Mouse (Mus musculus) heart, embryonic 13.5 days (tissue): Measurements from ENCODE around the gene Taf15. TPM values are rescaled to one million over a fixed set of nuclear protein-coding genes. Genes with fewer than 3 reads are reported as not detected.

Source experiments
- ATAC-seq: fragments of 200-750 bp; cut with Nextera tagmentation; 2 replicates; pipeline ENCODE4 v1.8.0; 2017; ENCODE audit warnings: moderate TSS enrichment; ENCODE audit not compliant: insufficient number of reproducible peaks, low FRiP score, low TSS enrichment; ENCODE audit errors: extremely low read depth
- H3K27ac ChIP-seq: fragments of 300-500 bp; sonication (generic); replicated peaks from 2 replicates; pipeline ENCODE4 v1.5.1; 2015; ENCODE audit warnings: moderate library complexity, mild to moderate bottlenecking, inconsistent platforms
- H3K27me3 ChIP-seq: fragments of 300-500 bp; sonication (generic); replicated peaks from 2 replicates; pipeline ENCODE4 v1.6.1; 2015; ENCODE audit warnings: mild to moderate bottlenecking, inconsistent platforms
- H3K36me3 ChIP-seq: fragments of 300-500 bp; sonication (generic); 2 replicates; pipeline ENCODE4 v1.6.1; 2015; ENCODE audit warnings: mild to moderate bottlenecking, inconsistent platforms
- H3K4me1 ChIP-seq: fragments of 300-500 bp; sonication (generic); 2 replicates; pipeline ENCODE4 v1.6.1; 2015; ENCODE audit warnings: inconsistent platforms
- H3K4me2 ChIP-seq: fragments of 300-500 bp; sonication (generic); 2 replicates; pipeline ENCODE4 v1.6.1; 2015; ENCODE audit warnings: inconsistent platforms, mild to moderate bottlenecking, moderate library complexity
- H3K4me3 ChIP-seq: fragments of 300-500 bp; sonication (generic); 2 replicates; pipeline ENCODE4 v1.5.1; 2015; ENCODE audit warnings: moderate library complexity, mild to moderate bottlenecking, inconsistent platforms
- H3K9ac ChIP-seq: fragments of 300-500 bp; sonication (generic); 2 replicates; pipeline ENCODE4 v1.6.1; 2015; ENCODE audit warnings: inconsistent platforms, mild to moderate bottlenecking, moderate library complexity
- H3K9me3 ChIP-seq: fragments of 300-500 bp; sonication (generic); 2 replicates; pipeline ENCODE4 v1.6.1; 2016; ENCODE audit warnings: inconsistent platforms
- WGBS: fragments of 180-500 bp; shearing (Covaris S2); methylation state at CpG from one replicate; pipeline ENCODE4 v1.1.7; 2015; ENCODE audit warnings: mixed read lengths; 5-methylcytosine and 5-hydroxymethylcytosine counted together
- polyA plus RNA-seq: library from polyadenylated mRNA; unstranded; fragments of >200 nt; fragmentation: Nextera tagmentation; extraction: Ambion mirVana; gene quantifications from 2 replicates; pipeline ENCODE4 v1.2.1, GENCODE M21; 2015

Gene Taf15
- polyA plus RNA-seq = 9.7 and 10.5 TPM in 2 replicates

GRCm38 (mm10) chr11:83472324-83473234 lies at the start of gene Taf15:
TSS of gene Taf15 (plus strand) at chr11:83473086.
- Histone ChIP-seq H3K27ac (peak within 1 kb of the TSS; percentile 91), H3K4me2 (peak within 1 kb of the TSS; percentile 88), H3K9me3 (no peaks in the 10 kb centered on the region), H3K9ac (peak within 1 kb of the TSS; percentile 93), H3K36me3 (peaks cover 14% of the 10 kb centered on the region), H3K27me3 (peaks cover 12% of the 10 kb centered on the region; the same call in 1 of the 2 replicates), H3K4me1 (peaks cover 38% of the 10 kb centered on the region), H3K4me3 (peak within 1 kb of the TSS; percentile 85)
- WGBS = under 1% methylated on average over 66 of the region's 66 CpGs
- peak; percentile 97 for ATAC-seq

GRCm38 (mm10) chr11:83424681-83425080 lies 48.2 kb upstream of the Taf15 start:
- WGBS = 6% methylated on average over 8 of the region's 8 CpGs

GRCm38 (mm10) chr11:83426964-83427363 lies 45.9 kb upstream of the Taf15 start:
- peaks cover 30% of the 10 kb centered on the region for H3K4me1 ChIP-seq
- peaks cover 61% of the 10 kb centered on the region for H3K27me3 ChIP-seq
- H3K36me3 ChIP-seq = no peaks in the 10 kb centered on the region
- peak overlapping the region; percentile 32 for H3K4me3 ChIP-seq
- 26% methylated on average over 17 of the region's 17 CpGs for WGBS
- H3K9ac ChIP-seq = peak overlapping the region; percentile 52; the same call in 1 of the 2 replicates
- H3K4me2 ChIP-seq = peak overlapping the region; percentile 61
- H3K9me3 ChIP-seq = no peaks in the 10 kb centered on the region
- no peak for ATAC-seq
- no peak overlapping the region for H3K27ac ChIP-seq

More at GRCm38 (mm10) chr11:83424681-83425080, 48.2 kb upstream of the Taf15 start:
- Histone ChIP-seq H3K36me3 (no peaks in the 10 kb centered on the region), H3K4me2 (no peak overlapping the region), H3K9ac (no peak overlapping the region), H3K27me3 (peaks cover 83% of the 10 kb centered on the region), H3K27ac (no peak overlapping the region), H3K4me3 (no peak overlapping the region), H3K4me1 (peaks cover 12% of the 10 kb centered on the region), H3K9me3 (no peaks in the 10 kb centered on the region)
- ATAC-seq = no peak

GRCm38 (mm10) chr11:83429355-83429754 lies 43.5 kb upstream of the Taf15 start, which contains the start of gene Gas2l2:
TSS of gene Gas2l2 (minus strand) at chr11:83429455.
- Histone ChIP-seq H3K36me3 (no peaks in the 10 kb centered on the region), H3K4me2 (peak within 1 kb of the TSS; percentile 14; the same call in 1 of the 2 replicates), H3K27ac (no peak within 1 kb of the TSS), H3K4me3 (no peak within 1 kb of the TSS), H3K4me1 (peaks cover 39% of the 10 kb centered on the region), H3K9ac (no peak within 1 kb of the TSS), H3K9me3 (no peaks in the 10 kb centered on the region), H3K27me3 (peaks cover 45% of the 10 kb centered on the region)
- 54% methylated on average over 5 of the region's 5 CpGs for WGBS
- ATAC-seq = no peak

DNA sequence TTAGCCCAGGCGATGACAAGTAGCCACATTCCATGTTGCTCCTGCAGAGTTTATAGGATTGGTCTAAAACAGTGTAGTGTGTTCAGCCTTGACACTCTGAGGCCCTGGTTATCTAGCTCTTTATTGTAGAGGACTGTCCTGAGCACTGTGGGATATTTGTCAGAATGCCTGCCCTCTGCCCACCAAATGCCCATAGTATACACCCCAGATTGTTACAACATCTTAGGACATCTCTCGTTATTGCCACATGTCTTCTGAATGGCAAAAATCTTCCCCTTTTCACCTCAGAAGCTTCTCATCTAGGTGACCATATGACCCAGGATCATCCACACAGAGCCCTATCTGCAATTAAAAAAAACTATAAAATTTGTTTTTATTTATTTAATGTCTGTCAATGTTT lies 40.4 kb upstream of the Taf15 start:
- Histone ChIP-seq H3K36me3 (no peaks in the 10 kb centered on the region), H3K9ac (no peak overlapping the region), H3K4me3 (no peak overlapping the region), H3K4me2 (no peak overlapping the region), H3K9me3 (no peaks in the 10 kb centered on the region), H3K4me1 (peaks cover 33% of the 10 kb centered on the region), H3K27me3 (peaks cover 20% of the 10 kb centered on the region), H3K27ac (peak overlapping the region; percentile 45; the same call in 1 of the 2 replicates)
- no peak for ATAC-seq
- WGBS = 55% methylated on average over 2 of the region's 2 CpGs

DNA sequence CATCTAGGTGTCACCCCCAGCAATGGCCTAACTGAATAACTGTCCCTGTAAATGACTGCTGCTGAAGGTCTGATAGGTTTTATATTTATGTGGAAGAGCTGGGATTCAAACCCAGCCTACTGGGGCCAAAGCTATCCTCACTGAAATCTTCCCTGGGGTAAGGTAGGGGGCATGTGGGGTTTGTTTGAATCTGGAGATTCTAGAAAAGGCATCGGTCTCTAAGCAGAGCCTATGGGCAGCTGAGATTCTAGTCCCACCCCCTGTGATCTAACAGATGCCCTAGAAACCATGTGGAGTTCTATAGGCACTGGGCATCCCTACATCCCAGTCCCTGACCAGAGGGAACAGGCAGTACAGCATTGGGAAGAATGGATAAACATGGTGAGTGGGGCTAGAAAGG lies 35.5 kb upstream of the Taf15 start, which contains the start of gene 1700020L24Rik:
Gene 1700020L24Rik, plus strand, starts transcription at position 301 of the 400 bp plus-strand sequence.
- Histone ChIP-seq H3K27ac (no peak within 1 kb of the TSS), H3K36me3 (no peaks in the 10 kb centered on the region), H3K27me3 (peaks cover 15% of the 10 kb centered on the region), H3K4me1 (peaks cover 23% of the 10 kb centered on the region), H3K4me3 (no peak within 1 kb of the TSS), H3K9me3 (no peaks in the 10 kb centered on the region), H3K9ac (no peak within 1 kb of the TSS), H3K4me2 (no peak within 1 kb of the TSS)
- whole genome bisulfite sequencing = 76% methylated on average over 1 of the region's 1 CpGs
- ATAC-seq = no peak

DNA sequence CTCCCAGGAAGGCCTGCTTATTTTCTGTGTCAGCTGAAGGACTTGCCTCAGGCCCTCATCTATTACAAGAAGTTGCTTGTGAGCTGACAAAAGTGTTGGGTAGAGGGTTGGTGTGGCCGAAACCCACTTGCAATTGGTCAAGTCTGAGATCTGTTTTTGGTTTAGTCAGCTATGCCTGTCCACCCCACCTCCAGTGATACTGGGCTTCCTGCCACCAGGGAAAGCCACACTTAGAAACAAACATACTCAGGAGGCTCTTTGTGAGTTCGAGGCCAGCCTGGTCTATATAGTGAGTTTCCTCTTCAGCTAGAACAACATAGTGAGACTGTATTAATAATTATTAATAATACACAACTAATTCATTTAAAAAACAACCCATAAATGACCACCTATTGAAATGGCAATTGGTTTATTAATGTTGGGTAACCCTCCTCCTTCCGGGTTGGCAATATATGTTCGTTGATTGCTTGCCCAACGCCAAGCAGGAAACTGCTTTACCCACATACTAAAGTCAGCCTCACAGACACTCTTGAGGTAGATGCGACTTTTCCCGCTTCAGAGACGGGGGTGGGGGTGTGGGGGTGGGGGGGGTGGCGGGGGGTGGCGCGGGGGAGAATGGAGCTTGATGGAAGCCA lies 33.3 kb upstream of the Taf15 start:
- peak overlapping the region; percentile 73 for H3K4me3 ChIP-seq
- H3K27ac ChIP-seq = no peak overlapping the region
- no peaks in the 10 kb centered on the region for H3K9me3 ChIP-seq
- H3K9ac ChIP-seq = peak overlapping the region; percentile 83
- H3K36me3 ChIP-seq = no peaks in the 10 kb centered on the region
- H3K27me3 ChIP-seq = peaks cover 36% of the 10 kb centered on the region
- ATAC-seq = no peak
- peaks cover 38% of the 10 kb centered on the region for H3K4me1 ChIP-seq
- peak overlapping the region; percentile 96 for H3K4me2 ChIP-seq
- WGBS = 29% methylated on average over 11 of the region's 11 CpGs

GRCm38 (mm10) chr11:83440081-83441064 lies 32.5 kb upstream of the Taf15 start:
- no peaks in the 10 kb centered on the region for H3K9me3 ChIP-seq
- peak overlapping the region; percentile 73 for H3K4me3 ChIP-seq
- H3K27ac ChIP-seq = peak overlapping the region; percentile 79
- H3K9ac ChIP-seq = peak overlapping the region; percentile 83
- H3K4me1 ChIP-seq = peaks cover 44% of the 10 kb centered on the region
- H3K4me2 ChIP-seq = peak overlapping the region; percentile 96
- under 1% methylated on average over 66 of the region's 75 CpGs for WGBS
- ATAC-seq = peak; percentile 85
- peaks cover 45% of the 10 kb centered on the region for H3K27me3 ChIP-seq
- no peaks in the 10 kb centered on the region for H3K36me3 ChIP-seq

DNA sequence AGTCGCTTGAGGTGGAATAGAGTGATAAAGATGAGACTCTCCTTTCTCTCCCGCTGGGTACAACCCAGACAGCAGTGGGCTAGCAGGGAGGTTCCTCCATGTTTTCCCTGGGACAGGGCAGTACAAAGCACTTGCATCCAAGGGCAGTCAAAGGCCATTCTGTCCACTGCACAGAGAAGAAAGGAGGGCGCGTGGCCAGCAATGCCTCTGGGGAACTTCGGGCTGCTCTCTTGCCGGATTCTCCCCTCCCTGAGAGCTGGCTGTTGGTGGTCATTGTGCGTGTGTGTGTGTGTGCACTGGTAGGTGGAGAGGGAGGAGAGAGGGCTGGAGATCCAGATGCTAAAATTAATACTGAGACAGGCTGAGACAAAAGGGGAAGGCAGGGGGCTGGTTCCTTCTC lies 31.7 kb upstream of the Taf15 start:
- Histone ChIP-seq H3K27ac (peak overlapping the region; percentile 79), H3K9ac (peak overlapping the region; percentile 83), H3K4me1 (peaks cover 44% of the 10 kb centered on the region), H3K27me3 (peaks cover 52% of the 10 kb centered on the region), H3K9me3 (no peaks in the 10 kb centered on the region), H3K36me3 (no peaks in the 10 kb centered on the region), H3K4me2 (peak overlapping the region; percentile 96), H3K4me3 (peak overlapping the region; percentile 73)
- WGBS = 28% methylated on average over 7 of the region's 7 CpGs
- no peak for ATAC-seq

GRCm38 (mm10) chr11:83442596-83443267 lies 30.2 kb upstream of the Taf15 start:
- Histone ChIP-seq H3K27me3 (peaks cover 57% of the 10 kb centered on the region), H3K9ac (peak overlapping the region; percentile 56), H3K4me1 (peaks cover 57% of the 10 kb centered on the region), H3K9me3 (no peaks in the 10 kb centered on the region), H3K36me3 (no peaks in the 10 kb centered on the region), H3K4me2 (peak overlapping the region; percentile 68), H3K27ac (no peak overlapping the region), H3K4me3 (peak overlapping the region; percentile 36)
- 12% methylated on average over 29 of the region's 29 CpGs for WGBS
- ATAC-seq = no peak
